Mouse (Mus musculus): ENCODE data around the gene Scrn1. TPM values are rescaled to one million over a fixed set of nuclear protein-coding genes. Genes with fewer than 3 reads are reported as not detected.
A peak's percentile ranks its signal among the peaks of the same experiment; 100 is the strongest.

Scrn1 gene
- total RNA-seq, 2 experiments from 2014 or later: 148 TPM

GRCm38 (mm10) chr6:54569776-54570175, 3.5 kb upstream of the Scrn1 start:
- no peak for DNase-seq (ENCODE audit: low spot score in 2 of 2)

GRCm38 (mm10) chr6:54566546-54566919, 244 bp upstream of the Scrn1 start:
- no peak for DNase-seq (ENCODE audit: low spot score in 2 of 2)

- peak in 1 of 2 experiments; percentile 33 for DNase-seq (ENCODE audit: low spot score in 2 of 2)
Measured at GRCm38 (mm10) chr6:54565012-54565411, 1.3 kb downstream of the Scrn1 start.

GRCm38 (mm10) chr6:54564506-54564991, 1.7 kb downstream of the Scrn1 start:
- no peak for DNase-seq (ENCODE audit: low spot score in 2 of 2)

DNA sequence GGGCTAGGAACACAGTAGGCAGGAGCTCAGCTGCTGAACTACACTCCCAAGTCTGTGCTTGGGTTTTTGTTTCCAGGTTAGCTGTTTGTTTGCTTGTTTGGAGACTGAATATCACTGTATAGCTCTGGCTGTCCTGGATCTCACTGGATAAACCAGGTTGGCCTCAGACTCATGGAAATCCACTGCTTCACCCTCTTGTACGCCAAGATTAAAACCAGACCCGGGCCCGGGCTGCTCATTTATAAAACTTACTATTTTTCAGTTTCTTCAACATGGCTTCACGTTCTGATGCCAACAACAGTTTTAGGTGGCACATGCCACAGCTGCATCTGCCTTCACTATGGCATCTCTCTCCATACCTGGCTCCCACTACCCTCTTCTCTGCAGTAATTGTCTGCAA, 2.7 kb downstream of the Scrn1 start:
- no peak for DNase-seq (ENCODE audit: low spot score in 2 of 2)

- DNase-seq (ENCODE audit: low spot score in 2 of 2): no peak
Measured at GRCm38 (mm10) chr6:54562018-54562809, 4.1 kb downstream of the Scrn1 start.

DNA sequence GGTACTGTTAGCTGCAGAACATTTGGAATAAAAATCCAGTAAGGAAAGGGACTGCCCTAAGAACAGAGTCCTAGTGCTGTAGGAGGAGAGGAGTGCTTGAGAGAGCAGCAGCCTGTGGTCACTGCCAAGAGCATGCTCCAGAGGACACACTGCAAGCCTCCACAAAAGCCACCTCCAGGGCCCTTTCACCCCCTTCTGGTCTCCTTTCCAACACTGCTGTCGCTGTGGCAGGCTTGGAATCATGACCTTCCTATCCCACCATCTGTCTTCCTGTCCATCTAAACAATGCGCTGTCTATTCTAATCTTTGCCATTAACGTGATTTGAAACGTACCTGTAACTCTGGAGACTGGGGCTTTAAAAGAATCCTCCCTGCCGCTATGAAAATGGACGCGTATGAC, 7.8 kb downstream of the Scrn1 start:
- DNase-seq (ENCODE audit: low spot score in 2 of 2): no peak

DNA sequence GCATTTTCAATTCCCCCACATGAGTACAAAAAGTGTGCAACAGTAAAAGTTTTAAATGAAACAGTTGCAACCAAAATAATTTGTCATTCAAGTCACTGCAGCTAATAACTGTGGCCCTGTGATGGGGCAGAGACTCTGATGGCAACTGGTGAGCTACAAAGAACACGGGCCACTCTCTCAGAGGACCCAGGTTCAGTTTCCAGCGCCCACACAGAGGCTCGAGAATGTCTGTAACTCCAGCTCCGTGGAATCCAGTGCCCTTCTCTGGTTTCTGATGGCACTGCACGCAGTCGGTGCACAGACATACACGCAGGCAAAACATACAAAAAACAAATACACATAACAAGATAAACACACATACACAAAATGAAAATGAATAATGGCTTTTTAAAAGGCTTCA, 8.6 kb downstream of the Scrn1 start:
- no peak for DNase-seq (ENCODE audit: low spot score in 2 of 2)

- DNase-seq (ENCODE audit: low spot score in 2 of 2): no peak
Measured at GRCm38 (mm10) chr6:54555816-54556215, 10.5 kb downstream of the Scrn1 start.

DNA sequence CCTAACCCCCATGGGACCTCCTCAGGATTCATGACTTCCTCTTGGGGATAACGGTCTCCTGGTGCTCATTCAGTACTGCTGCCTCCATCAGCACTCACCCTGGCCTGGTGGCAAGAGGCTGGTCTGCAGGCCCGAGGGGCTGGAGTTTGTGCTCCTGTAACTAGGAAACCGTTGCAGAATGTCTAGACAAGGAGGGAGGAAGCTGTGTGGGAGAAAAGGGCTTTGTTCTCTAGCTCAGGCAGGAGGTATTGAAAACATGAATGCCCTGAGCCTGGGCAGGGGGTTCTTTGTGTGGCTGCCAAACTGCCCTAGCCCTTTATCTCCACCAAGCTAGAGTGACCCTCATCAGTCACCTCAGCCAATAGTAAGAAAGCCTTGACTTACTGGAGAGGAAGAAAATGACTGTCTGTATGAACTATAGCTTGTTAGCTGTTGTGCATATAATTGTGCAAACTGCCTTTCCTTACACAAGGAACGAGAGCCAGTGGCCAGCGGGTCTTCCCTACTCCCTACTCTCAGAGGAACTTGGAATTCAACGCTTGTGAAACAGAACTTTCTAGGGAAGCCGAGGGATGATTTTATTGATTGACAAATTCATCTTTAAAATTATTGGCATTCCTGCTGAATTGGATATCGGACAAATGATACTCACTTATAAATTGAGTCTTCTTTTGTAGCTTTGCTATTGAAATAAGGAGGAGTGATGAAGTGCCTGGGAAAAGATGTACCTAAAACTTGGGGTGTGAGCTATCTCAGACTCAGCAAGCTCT, 11.8 kb downstream of the Scrn1 start:
- DNase-seq (ENCODE audit: low spot score in 2 of 2): no peak

GRCm38 (mm10) chr6:54553632-54554031, 12.7 kb downstream of the Scrn1 start:
- DNase-seq (ENCODE audit: low spot score in 2 of 2): no peak

- no peak for DNase-seq (ENCODE audit: low spot score in 2 of 2)
Measured at GRCm38 (mm10) chr6:54552721-54553413, 13.4 kb downstream of the Scrn1 start.

DNA sequence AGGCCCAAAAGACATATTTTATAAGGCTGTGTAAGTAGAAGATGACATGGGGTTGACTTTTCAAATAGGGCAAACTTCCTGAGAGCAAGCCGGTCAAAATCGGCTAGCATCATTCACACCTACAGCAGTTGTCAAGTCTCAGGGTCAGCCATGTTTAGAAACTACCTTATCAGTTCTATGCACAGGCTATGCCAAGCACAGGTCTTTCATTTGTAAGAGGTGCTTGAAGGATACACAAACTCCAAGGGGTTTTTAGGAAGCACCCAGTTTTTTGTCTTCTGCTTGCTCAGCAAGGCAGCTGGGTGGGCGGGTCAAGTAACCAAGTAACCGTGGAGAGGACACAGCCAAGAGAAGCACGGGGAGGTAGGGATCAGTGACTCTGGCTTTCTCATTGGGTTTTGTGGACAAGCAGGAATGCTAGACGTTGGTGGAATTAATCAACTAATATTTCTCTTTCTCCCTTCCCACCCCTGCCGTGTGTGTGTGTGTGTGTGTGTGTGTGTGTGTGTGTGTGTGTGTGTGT, 15.4 kb downstream of the Scrn1 start:
- no peak for DNase-seq (ENCODE audit: low spot score in 2 of 2)

GRCm38 (mm10) chr6:54549311-54549710, 17.0 kb downstream of the Scrn1 start:
- DNase-seq (ENCODE audit: low spot score in 2 of 2): no peak

GRCm38 (mm10) chr6:54548314-54549019, 17.8 kb downstream of the Scrn1 start:
- no peak for DNase-seq (ENCODE audit: low spot score in 2 of 2)

DNA sequence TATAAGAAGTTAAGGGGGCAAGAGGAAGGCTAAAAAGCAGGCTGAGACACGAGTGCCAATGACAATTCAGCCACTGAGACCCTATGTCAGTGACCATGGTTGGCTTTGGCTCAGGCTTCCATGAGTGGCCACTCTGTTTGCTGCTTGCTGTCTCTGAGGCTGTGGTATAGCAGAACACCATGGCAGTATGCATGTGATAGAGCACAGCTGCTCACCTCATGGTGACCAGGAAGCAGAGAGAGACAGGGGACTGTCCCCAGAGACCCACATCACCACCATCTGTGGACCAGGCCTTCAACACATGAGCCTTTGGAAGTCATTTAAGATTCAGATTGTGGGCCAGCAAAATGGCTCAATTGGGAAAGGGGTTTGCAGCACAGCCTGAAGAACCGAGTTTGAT, 22.6 kb downstream of the Scrn1 start:
- no peak for DNase-seq (ENCODE audit: low spot score in 2 of 2)

- DNase-seq (ENCODE audit: low spot score in 2 of 2): peak; percentile 12 to 37
Measured at GRCm38 (mm10) chr6:54542836-54543235, 23.5 kb downstream of the Scrn1 start.

DNA sequence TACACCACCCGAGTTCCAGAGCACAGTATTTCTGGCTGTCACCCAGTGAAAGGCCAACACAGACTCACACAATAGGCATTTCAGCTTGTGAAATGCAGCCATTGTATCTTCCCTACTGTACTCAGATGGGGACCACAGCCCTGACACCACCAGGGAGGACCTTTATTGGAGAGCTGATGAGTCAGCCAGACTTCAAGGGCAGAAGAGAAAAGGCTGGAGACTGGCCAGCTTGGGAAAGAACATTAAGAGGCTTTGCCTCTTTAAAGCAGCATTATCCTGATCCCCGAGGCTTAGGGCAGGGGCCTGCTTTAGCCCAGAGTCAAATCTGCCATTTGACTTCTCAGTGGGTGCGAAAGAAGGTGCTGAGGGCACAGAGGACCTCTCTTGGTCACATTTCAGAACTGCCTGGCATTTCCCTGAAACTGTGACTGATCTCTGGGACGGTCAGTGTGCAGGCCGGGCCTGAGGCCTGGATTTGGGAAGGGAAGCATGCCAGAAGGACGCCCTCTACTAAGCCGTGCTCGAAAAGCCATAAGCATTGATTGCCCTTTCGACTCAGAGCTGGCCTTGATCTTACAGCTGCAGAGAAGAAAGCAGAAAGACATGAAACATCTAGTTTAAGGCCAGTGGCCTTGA, 25.9 kb downstream of the Scrn1 start:
- DNase-seq (ENCODE audit: low spot score in 2 of 2): no peak

- DNase-seq (ENCODE audit: low spot score in 2 of 2): no peak
Measured at GRCm38 (mm10) chr6:54539396-54539795, 26.9 kb downstream of the Scrn1 start.

DNA sequence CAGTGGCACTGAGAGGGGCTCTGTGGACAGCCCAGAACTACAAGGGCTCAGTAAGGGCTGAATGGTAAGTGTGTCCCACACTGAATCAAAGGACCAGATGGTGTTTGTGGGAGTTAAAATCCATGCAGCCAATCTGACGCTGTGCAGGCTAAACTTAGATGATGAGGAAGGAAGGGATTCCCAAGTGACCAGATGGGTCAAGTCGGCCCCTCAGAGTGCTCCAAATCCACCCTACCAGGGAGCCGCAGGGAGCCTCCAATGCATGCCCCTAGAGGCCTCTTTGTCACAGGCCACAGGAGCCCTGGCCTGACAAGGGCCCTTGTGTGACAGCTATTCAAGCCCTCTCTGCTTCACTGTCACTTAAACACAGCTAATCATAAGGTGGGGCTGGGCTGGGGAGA, 27.5 kb downstream of the Scrn1 start:
- DNase-seq (ENCODE audit: low spot score in 2 of 2): peak; percentile 22 to 47
